Mouse (Mus musculus): ENCODE results near the gene Gcsam. TPM values are rescaled to one million over a fixed set of nuclear protein-coding genes. Genes with fewer than 3 reads are reported as not detected.

Gcsam gene
- total RNA-seq (2017) = 0.58 TPM in 1 of 3 replicates, not detected in the others

GRCm38 (mm10) chr16:45610267-45610666, at the start of gene Gcsam:
Gene Gcsam, plus strand, starts transcription at chr16:45610380.
- ATAC-seq (replicated peaks; ENCODE audit: insufficient number of reproducible peaks, low FRiP score, low TSS enrichment, poor library complexity, severe bottlenecking) = no peak

GRCm38 (mm10) chr16:45561747-45562146, 48.4 kb upstream of the Gcsam start:
- ATAC-seq (replicated peaks; ENCODE audit: insufficient number of reproducible peaks, low FRiP score, low TSS enrichment, poor library complexity, severe bottlenecking) = no peak

GRCm38 (mm10) chr16:45572307-45572706, 37.9 kb upstream of the Gcsam start:
- ATAC-seq (replicated peaks; ENCODE audit: insufficient number of reproducible peaks, low FRiP score, low TSS enrichment, poor library complexity, severe bottlenecking) = no peak

- ATAC-seq (replicated peaks; ENCODE audit: insufficient number of reproducible peaks, low FRiP score, low TSS enrichment, poor library complexity, severe bottlenecking) = no peak
Measured at GRCm38 (mm10) chr16:45579883-45580282, 30.3 kb upstream of the Gcsam start.

GRCm38 (mm10) chr16:45582512-45582911, 27.7 kb upstream of the Gcsam start:
- no peak for ATAC-seq (replicated peaks; ENCODE audit: insufficient number of reproducible peaks, low FRiP score, low TSS enrichment, poor library complexity, severe bottlenecking)

DNA sequence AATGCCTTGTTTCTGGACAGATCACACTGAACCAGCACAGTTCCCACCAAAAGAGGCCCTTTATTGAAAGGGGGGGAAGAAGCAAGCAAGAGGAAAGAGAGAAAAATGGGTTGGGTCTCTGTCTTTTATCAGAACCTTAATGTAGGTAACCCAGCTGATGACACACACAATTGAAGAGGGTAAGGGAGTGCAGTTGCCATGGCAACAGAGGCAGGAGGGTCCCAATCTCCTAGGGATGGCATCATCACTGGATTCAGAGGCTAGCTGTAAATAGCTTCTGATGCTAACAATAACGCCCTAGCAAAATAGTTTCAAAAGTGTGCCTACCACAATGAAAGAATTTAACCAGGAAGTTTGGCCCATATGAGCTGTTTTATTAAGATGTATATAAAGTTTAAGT, 16.5 kb upstream of the Gcsam start:
- ATAC-seq (replicated peaks; ENCODE audit: insufficient number of reproducible peaks, low FRiP score, low TSS enrichment, poor library complexity, severe bottlenecking) = no peak

GRCm38 (mm10) chr16:45595494-45595893, 14.7 kb upstream of the Gcsam start:
- no peak for ATAC-seq (replicated peaks; ENCODE audit: insufficient number of reproducible peaks, low FRiP score, low TSS enrichment, poor library complexity, severe bottlenecking)

DNA sequence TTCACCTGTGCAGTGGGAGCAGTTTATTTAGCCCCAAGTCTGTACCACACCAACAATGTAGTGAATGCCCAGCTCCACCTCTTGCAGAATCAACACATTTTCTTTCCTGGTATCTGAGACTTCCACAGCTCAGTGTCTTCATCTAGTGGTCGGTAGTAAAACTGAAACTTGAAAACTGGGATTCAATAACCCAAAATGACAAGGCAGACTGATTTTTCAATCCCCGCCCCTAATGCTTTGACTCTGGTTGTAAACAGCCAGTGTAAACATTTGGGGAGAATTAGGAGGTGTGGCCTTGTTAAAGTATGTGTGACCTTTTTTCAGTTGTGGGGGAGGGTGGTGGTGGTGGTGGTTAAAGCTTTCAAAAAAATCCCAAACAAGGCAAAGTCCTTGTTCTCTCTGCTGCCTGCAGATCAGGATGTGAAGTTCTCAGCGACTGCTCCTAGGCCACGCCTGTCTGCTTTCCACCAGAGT, 1.7 kb upstream of the Gcsam start:
- ATAC-seq (replicated peaks; ENCODE audit: insufficient number of reproducible peaks, low FRiP score, low TSS enrichment, poor library complexity, severe bottlenecking) = no peak

GRCm38 (mm10) chr16:45609300-45609699, 880 bp upstream of the Gcsam start:
- no peak for ATAC-seq (replicated peaks; ENCODE audit: insufficient number of reproducible peaks, low FRiP score, low TSS enrichment, poor library complexity, severe bottlenecking)

- no peak for ATAC-seq (replicated peaks; ENCODE audit: insufficient number of reproducible peaks, low FRiP score, low TSS enrichment, poor library complexity, severe bottlenecking)
Measured at GRCm38 (mm10) chr16:45613247-45613646, 3.1 kb downstream of the Gcsam start.

- no peak for ATAC-seq (replicated peaks; ENCODE audit: insufficient number of reproducible peaks, low FRiP score, low TSS enrichment, poor library complexity, severe bottlenecking)
Measured at GRCm38 (mm10) chr16:45615944-45616343, 5.8 kb downstream of the Gcsam start.

DNA sequence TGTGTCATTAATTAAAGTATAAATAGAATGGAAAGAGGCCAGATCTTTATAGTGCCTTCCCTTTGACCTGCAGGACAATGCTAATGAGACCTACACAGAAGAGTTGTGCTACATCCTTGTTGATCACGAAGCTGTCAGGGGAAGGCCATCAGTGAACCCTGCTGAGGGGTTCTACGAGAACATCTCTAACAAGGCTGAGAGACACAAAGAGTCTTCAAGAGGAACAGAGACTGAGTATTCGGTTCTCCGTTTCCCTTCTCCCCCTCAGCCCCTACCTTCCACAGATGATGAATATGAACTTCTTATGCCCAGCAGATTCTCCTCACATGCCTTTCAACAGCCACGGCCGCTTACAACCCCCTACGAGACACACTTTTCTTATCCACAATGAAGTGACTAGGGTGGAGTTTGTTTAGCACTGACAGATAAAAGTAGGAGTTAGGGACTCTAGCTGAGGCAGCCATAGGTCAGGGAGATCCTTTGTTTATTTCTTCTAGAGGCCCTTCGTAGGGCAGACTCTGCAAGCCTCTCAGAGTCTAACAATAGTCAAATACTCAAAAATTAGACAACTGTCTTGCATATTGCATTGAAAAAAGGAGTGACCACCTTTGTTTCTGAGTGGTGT, 9.7 kb downstream of the Gcsam start:
- ATAC-seq (replicated peaks; ENCODE audit: insufficient number of reproducible peaks, low FRiP score, low TSS enrichment, poor library complexity, severe bottlenecking) = no peak

DNA sequence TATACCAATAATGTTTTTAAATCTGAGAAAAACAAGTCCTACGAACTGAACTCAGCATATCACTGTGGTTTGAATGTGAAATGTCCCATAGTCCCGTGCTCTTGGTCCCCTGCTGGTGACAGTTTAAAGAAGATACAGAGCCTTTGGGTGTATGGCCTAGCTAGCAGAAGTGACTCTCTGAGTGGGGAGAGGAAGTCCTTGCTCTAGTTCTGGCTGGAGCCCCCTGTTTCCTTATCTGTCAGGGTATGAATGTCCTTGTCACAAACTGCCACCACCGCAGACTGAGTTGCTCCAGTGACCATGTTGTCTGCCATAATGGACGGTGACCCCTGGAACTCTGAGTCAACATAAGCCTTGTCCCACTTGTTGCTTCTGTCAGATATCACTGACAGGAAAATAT, 13.1 kb downstream of the Gcsam start:
- ATAC-seq (replicated peaks; ENCODE audit: insufficient number of reproducible peaks, low FRiP score, low TSS enrichment, poor library complexity, severe bottlenecking) = no peak

GRCm38 (mm10) chr16:45624791-45625190, 14.6 kb downstream of the Gcsam start:
- no peak for ATAC-seq (replicated peaks; ENCODE audit: insufficient number of reproducible peaks, low FRiP score, low TSS enrichment, poor library complexity, severe bottlenecking)

DNA sequence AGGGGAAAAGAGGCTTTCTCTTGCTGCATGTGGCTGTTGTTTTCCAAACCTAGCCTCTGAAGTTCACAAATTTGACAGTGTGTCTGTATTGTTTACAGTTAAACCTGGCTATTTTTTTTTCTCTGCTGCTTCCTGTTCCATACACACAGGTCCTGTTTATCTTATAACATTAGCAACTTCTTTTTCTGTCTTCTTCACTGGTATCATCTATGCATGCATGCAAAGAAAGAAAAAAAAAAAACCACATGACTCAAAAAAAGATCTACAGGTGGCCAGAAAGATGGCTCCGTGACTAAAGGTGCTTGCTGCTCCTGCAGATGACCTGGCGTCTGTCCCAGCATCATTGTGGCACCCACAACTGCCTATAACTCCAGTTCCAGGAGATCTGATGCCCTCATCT, 15.2 kb downstream of the Gcsam start:
- no peak for ATAC-seq (replicated peaks; ENCODE audit: insufficient number of reproducible peaks, low FRiP score, low TSS enrichment, poor library complexity, severe bottlenecking)

DNA sequence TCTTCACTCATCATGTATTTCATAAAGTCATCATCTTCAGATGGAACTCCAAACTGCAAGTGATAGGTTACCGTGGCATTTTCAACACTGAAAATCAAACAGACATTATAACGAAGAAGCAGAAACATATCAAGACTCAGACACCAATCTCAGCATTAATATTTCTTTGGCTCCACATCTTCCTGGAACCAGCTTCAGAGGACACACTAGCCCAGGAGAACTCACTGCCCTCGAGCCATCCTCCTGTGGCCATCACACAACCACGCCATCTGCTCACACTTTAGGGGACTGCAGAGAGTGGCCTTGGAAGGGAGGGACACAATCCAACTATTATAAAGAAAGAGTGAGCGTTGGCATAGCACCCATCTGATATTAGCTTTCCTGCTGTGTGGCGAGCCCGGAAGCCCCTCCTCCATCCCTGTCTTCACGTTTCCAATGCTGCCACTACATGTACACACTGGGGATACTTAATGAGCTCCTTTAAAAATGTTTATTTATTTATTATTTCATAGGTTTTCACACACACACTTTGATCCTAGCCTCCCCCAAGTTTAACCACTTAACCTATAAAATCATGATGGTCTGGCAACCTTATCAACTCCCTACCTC, 19.4 kb downstream of the Gcsam start:
- ATAC-seq (replicated peaks; ENCODE audit: insufficient number of reproducible peaks, low FRiP score, low TSS enrichment, poor library complexity, severe bottlenecking) = no peak

- ATAC-seq (replicated peaks; ENCODE audit: insufficient number of reproducible peaks, low FRiP score, low TSS enrichment, poor library complexity, severe bottlenecking) = 0 out of 2 replicates have a peak, but pooled peaks have one; percentile 70
Measured at GRCm38 (mm10) chr16:45630347-45630960, 20.3 kb downstream of the Gcsam start.

DNA sequence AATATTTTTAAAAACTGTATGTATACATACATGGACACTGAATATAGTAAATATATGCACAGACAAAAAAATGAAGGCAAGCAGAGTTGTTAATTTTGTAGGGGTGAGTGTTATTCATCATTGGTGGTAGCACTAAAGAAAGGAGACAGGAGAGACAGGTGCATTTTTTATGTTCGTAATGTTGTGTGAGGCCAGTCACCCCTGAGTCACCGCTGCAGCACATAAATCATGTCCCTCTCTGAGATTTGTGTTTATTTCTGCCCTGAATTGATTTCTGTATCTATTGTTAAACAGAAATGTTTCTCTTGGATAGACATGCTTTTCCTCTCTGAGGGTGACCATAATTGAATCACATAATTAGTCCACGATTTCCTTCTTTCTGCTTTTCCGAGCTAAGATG, 22.2 kb downstream of the Gcsam start:
- ATAC-seq (replicated peaks; ENCODE audit: insufficient number of reproducible peaks, low FRiP score, low TSS enrichment, poor library complexity, severe bottlenecking) = no peak

- no peak for ATAC-seq (replicated peaks; ENCODE audit: insufficient number of reproducible peaks, low FRiP score, low TSS enrichment, poor library complexity, severe bottlenecking)
Measured at GRCm38 (mm10) chr16:45635826-45636225, 25.6 kb downstream of the Gcsam start.

Data from monocyte, adult 5-6 weeks (primary cell).